Mouse (Mus musculus): ENCODE results near the gene Gm21870.
"Not testable (repeated sequence)": the region's sequence is repeated elsewhere in the genome, so short reads cannot be mapped to it uniquely, and the experiment has no call there.

The Gm21870 gene

GRCm38 (mm10) chrX:33986716-33987115 is at the start of gene Gm21870:
Gm21870 (minus strand) TSS chrX:33986816.
- CTCF ChIA-PET, result not testable (repeated sequence)

- CTCF ChIA-PET, result not testable (repeated sequence)
Observed at GRCm38 (mm10) chrX:33956440-33956839, 30.2 kb downstream of the Gm21870 start, which contains the start of gene Btbd35f6. Btbd35f6 (minus strand) TSS chrX:33956540.

Data from spleen, embryonic (tissue).